Mouse (Mus musculus) cortical plate, adult 2 months (tissue): ENCODE results near the gene Pik3r4. TPM values are rescaled to one million over a fixed set of nuclear protein-coding genes. Genes with fewer than 3 reads are reported as not detected.

Experiments used
- H3K27ac ChIP-seq: fragments of 200-500 bp; 2 replicates; pipeline ENCODE4 v1.5.1; 2012; ENCODE audit warnings: low read length, control low read depth, inconsistent platforms; ENCODE audit not compliant: insufficient read depth
- H3K4me1 ChIP-seq: fragments of 200-500 bp; 2 replicates; pipeline ENCODE4 v1.6.1; 2011; ENCODE audit warnings: low read length; ENCODE audit not compliant: control insufficient read depth, insufficient read depth
- H3K4me3 ChIP-seq: fragments of 200-500 bp; 2 replicates; pipeline ENCODE4 v1.5.1; 2011; ENCODE audit warnings: mild to moderate bottlenecking, low read length, control low read depth; ENCODE audit not compliant: insufficient read depth
- CTCF ChIP-seq: fragments of 200-500 bp; IDR thresholded peaks from 2 replicates; pipeline ENCODE4 v1.5.1; 2011; ENCODE audit warnings: mild to moderate bottlenecking, control low read depth, low read length; ENCODE audit not compliant: insufficient read depth; ENCODE audit errors: extremely low read depth
- POLR2A ChIP-seq: fragments of 200-500 bp; IDR thresholded peaks from 2 replicates; pipeline ENCODE4 v1.6.1; 2011; ENCODE audit warnings: mild to moderate bottlenecking, low read length, control low read depth; ENCODE audit not compliant: insufficient read depth; ENCODE audit errors: extremely low read depth
- polyA plus RNA-seq: library from polyadenylated mRNA; depleted of rRNA; stranded (reverse); fragments of >200 nt; gene quantifications from 2 replicates; pipeline ENCODE4 v1.2.3, GENCODE M21; 2012; rRNA removed

The Pik3r4 gene
- polyA plus RNA-seq, 1 experiment = 25.3 TPM

DNA sequence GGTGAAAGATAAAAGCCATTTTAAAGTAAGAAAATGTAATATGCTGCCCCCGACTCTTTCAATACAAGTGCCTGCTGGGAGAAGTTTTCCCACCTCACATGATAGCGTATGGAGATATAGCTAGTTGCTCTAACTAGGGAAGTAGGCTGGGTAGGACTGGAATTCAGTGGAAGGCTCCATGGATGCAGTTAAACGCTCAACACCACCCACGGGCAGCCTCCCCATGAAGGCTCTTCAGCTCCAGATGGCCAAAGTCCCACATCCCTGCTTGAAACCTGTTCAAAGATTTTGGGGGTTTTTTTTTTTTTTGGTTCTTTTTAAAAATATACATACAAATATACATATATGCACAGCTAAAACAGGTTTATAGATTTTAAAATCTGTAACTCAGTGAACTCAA lies 77.7 kb downstream of the Pik3r4 start:
- Histone ChIP-seq H3K27ac (no peak overlapping the region), H3K4me1 (peaks cover 2% of the 10 kb centered on the region), H3K4me3 (no peak overlapping the region)
- TF ChIP-seq POLR2A (no peak), CTCF (no peak)

DNA sequence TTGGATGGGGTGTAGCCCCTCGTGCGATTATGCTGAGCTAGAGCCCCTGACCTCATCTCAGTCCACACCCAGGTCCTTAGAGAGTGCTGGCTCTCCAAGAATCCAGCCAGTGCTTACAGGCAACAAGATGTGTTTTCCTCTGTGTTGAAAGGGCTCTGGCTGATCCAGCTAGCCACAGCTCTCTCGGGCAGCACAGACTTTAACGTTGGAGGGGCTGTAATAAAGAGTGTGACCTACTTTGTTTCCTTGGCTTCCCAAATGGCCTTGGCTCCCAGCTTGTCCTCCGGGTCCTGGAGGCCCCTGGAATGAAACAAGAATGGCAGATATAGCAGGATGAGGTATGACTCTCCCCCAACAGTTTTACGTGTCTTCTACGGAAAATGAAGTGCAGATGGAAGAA lies 89.2 kb downstream of the Pik3r4 start:
- Histone ChIP-seq H3K4me3 (no peak overlapping the region), H3K27ac (no peak overlapping the region), H3K4me1 (no peaks in the 10 kb centered on the region)
- TF ChIP-seq POLR2A (no peak), CTCF (no peak)

DNA sequence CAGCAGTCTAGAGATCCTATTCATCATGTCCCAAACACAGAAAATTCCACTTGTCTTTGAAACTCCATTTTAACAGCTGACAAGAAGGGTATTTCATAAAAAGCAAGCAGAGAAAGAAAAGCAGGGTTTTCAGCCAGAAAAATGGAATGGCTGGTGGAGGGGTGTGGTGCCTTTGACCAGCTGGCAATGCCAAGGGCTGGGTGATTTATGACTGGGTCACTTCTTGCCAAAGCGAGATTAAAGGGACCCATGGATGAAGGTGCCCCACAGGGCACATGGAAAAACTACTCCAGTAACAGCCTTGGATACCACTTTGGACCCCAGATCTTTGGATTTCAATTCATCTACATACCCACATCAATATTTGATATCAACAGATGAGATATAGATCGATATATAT lies 91.9 kb downstream of the Pik3r4 start:
- Histone ChIP-seq H3K4me3 (no peak overlapping the region), H3K4me1 (no peaks in the 10 kb centered on the region), H3K27ac (no peak overlapping the region)
- TF ChIP-seq POLR2A (no peak), CTCF (no peak)

DNA sequence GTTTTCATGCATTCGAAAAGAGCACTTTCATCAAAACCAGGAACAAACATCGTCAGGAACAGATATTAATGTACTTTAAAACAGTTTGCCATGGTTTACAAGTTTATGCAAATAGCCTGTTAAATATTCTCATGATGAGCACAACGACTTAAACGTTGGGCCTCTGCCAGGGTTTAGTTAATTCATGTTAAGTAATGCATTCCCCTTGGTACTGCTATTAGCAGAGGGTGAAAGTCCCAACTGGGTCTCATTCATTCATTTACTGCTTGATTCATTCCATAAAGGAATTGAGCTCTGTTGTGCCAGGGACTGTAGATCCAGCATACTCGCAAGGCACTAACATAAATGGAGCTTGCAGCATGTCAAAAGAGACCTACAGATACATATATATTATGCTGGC lies 92.4 kb downstream of the Pik3r4 start:
- no peaks in the 10 kb centered on the region for H3K4me1 ChIP-seq
- no peak overlapping the region for H3K27ac ChIP-seq
- TF ChIP-seq POLR2A (no peak), CTCF (no peak)
- H3K4me3 ChIP-seq = no peak overlapping the region

Other genes starting within 250 kb of the Pik3r4 start
- gene Aste1, start 247.6 kb upstream of the Pik3r4 start, polyA plus RNA-seq = 7.6 and 8.8 TPM in 2 replicates
- gene Nek11, start 247.5 kb upstream of the Pik3r4 start, polyA plus RNA-seq = 1.1 and 1.6 TPM in 2 replicates
- gene Atp2c1, start 115.7 kb upstream of the Pik3r4 start, polyA plus RNA-seq = 131 and 153 TPM in 2 replicates
- gene Col6a6, start 185.2 kb downstream of the Pik3r4 start, polyA plus RNA-seq = 0.19 and 0.23 TPM in 2 replicates